Mouse (Mus musculus): ENCODE measurements around the gene Lama4.

The Lama4 gene

GRCm38 (mm10) chr10:39141401-39141800 lies 176.1 kb downstream of the Lama4 start:
- no peak for DNase-seq (ENCODE audit: extremely low read depth, insufficient read length, low spot score)

GRCm38 (mm10) chr10:39142216-39142615 lies 176.9 kb downstream of the Lama4 start:
- DNase-seq (ENCODE audit: extremely low read depth, insufficient read length, low spot score) = no peak

- no peak for DNase-seq (ENCODE audit: extremely low read depth, insufficient read length, low spot score)
Observed at GRCm38 (mm10) chr10:39156719-39157118, 191.4 kb downstream of the Lama4 start.

GRCm38 (mm10) chr10:39157321-39157720 lies 192.0 kb downstream of the Lama4 start:
- no peak for DNase-seq (ENCODE audit: extremely low read depth, insufficient read length, low spot score)

GRCm38 (mm10) chr10:39158306-39158705 lies 193.0 kb downstream of the Lama4 start:
- DNase-seq (ENCODE audit: extremely low read depth, insufficient read length, low spot score) = no peak
